Mouse (Mus musculus) MEL (cell line): Measurements from ENCODE around the gene Fam129a. TPM values are rescaled to one million over a fixed set of nuclear protein-coding genes. Genes with fewer than 3 reads are reported as not detected.

ENCODE experiments used
- DNase-seq: peaks from one replicate; pipeline ENCODE4 v3.0.0; 2011; ENCODE audit warnings: low read depth, low spot score
- H3K27ac ChIP-seq: 2 replicates; pipeline ENCODE4 v1.5.1; 2012; ENCODE audit warnings: low read depth, mild to moderate bottlenecking, control low read depth, low read length, moderate library complexity; ENCODE audit not compliant: control insufficient read depth
- H3K27me3 ChIP-seq, 2 experiments: fragments of 150-350 bp in 1 of 2; sonication (generic) in 1 of 2; 2 replicates each; pipeline ENCODE4 v1.6.1; 2012; ENCODE audit warnings: low read length in 2 of 2, mild to moderate bottlenecking in 2 of 2, improper control_type of control experiment in 1 of 2, moderate library complexity in 1 of 2; ENCODE audit not compliant: insufficient read depth in 2 of 2, control insufficient read depth in 1 of 2
- H3K36me3 ChIP-seq, 2 experiments: 2 replicates each; pipeline ENCODE4 v1.6.1; 2012 to 2014; ENCODE audit warnings: low read length in 2 of 2, improper control_type of control experiment in 1 of 2, inconsistent platforms in 1 of 2, mild to moderate bottlenecking in 1 of 2; ENCODE audit not compliant: insufficient read depth in 2 of 2, control insufficient read depth in 1 of 2
- H3K4me1 ChIP-seq, 2 experiments: fragments of 150-350 bp in 1 of 2; sonication (generic) in 1 of 2; 2 replicates each; pipeline ENCODE4 v1.6.1; 2012; ENCODE audit warnings: low read length in 2 of 2, improper control_type of control experiment in 1 of 2, mild to moderate bottlenecking in 1 of 2; ENCODE audit not compliant: insufficient read depth in 2 of 2, control insufficient read depth in 1 of 2
- H3K4me3 ChIP-seq, 2 experiments: fragments of 150-350 bp in 1 of 2; sonication (generic) in 1 of 2; 2 replicates each; pipeline ENCODE4 v1.5.1; 2012; ENCODE audit warnings: low read depth in 2 of 2, low read length in 2 of 2, mild to moderate bottlenecking in 2 of 2, moderate library complexity in 2 of 2, control low read depth in 1 of 2, improper control_type of control experiment in 1 of 2; ENCODE audit not compliant: control insufficient read depth in 1 of 2, insufficient read depth in 1 of 2
- H3K79me2 ChIP-seq: 2 replicates; pipeline ENCODE4 v1.6.1; 2012; ENCODE audit warnings: mild to moderate bottlenecking, low read length, moderate library complexity; ENCODE audit not compliant: control insufficient read depth, poor library complexity, insufficient read depth
- H3K9ac ChIP-seq: 2 replicates; pipeline ENCODE4 v1.6.1; 2012; ENCODE audit warnings: low read depth, mild to moderate bottlenecking, control low read depth, low read length, moderate library complexity; ENCODE audit not compliant: control insufficient read depth, poor library complexity, severe bottlenecking
- H3K9me3 ChIP-seq: fragments of 150-350 bp; sonication (generic); replicated peaks from 2 replicates; pipeline ENCODE4 v1.6.1; 2012; ENCODE audit warnings: mild to moderate bottlenecking, low read length, improper control_type of control experiment, moderate library complexity; ENCODE audit not compliant: insufficient read depth
- BHLHE40 ChIP-seq: IDR thresholded peaks from 2 replicates; pipeline ENCODE4 v1.6.1; 2012; ENCODE audit warnings: low read depth, mild to moderate bottlenecking, inconsistent platforms, low read length, improper control_type of control experiment, borderline replicate concordance
- CTCF ChIP-seq, 3 experiments: IDR thresholded peaks in 2 of 3; conservative IDR thresholded peaks in 1 of 3; 2 replicates each; pipeline ENCODE4 v1.5.1; 2011 to 2012; ENCODE audit warnings: low read length in 3 of 3, low read depth in 2 of 3, mild to moderate bottlenecking in 2 of 3, improper control_type of control experiment in 1 of 3, inconsistent platforms in 1 of 3, mixed read lengths in 1 of 3, moderate library complexity in 1 of 3; ENCODE audit not compliant: control insufficient read depth in 1 of 3, insufficient read depth in 1 of 3, poor library complexity in 1 of 3, severe bottlenecking in 1 of 3
- E2F4 ChIP-seq: IDR thresholded peaks from 2 replicates; pipeline ENCODE4 v1.6.1; 2011; ENCODE audit warnings: low read depth, low read length, improper control_type of control experiment, borderline replicate concordance
- ELF1 ChIP-seq: IDR thresholded peaks from 2 replicates; pipeline ENCODE4 v1.6.1; 2014; ENCODE audit warnings: low read depth, mild to moderate bottlenecking, inconsistent platforms, low read length, improper control_type of control experiment, moderate library complexity
- ETS1 ChIP-seq: IDR thresholded peaks from 2 replicates; pipeline ENCODE4 v1.6.1; 2012; ENCODE audit warnings: low read depth, mild to moderate bottlenecking, inconsistent platforms, low read length, improper control_type of control experiment, moderate library complexity
- GABPA ChIP-seq: IDR thresholded peaks from 2 replicates; pipeline ENCODE4 v1.6.1; 2012; ENCODE audit warnings: low read depth, mild to moderate bottlenecking, inconsistent platforms, low read length, improper control_type of control experiment, moderate library complexity
- MAX ChIP-seq: IDR thresholded peaks from 2 replicates; pipeline ENCODE4 v1.6.1; 2011; ENCODE audit warnings: low read length, improper control_type of control experiment
- MEF2A ChIP-seq: IDR thresholded peaks from 2 replicates; pipeline ENCODE4 v1.6.1; 2014; ENCODE audit warnings: low read depth, mild to moderate bottlenecking, inconsistent platforms, low read length, improper control_type of control experiment; ENCODE audit not compliant: poor library complexity, insufficient replicate concordance, severe bottlenecking; ENCODE audit errors: extremely low read depth
- MYB ChIP-seq: IDR thresholded peaks from 2 replicates; pipeline ENCODE4 v1.6.1; 2011; ENCODE audit warnings: mild to moderate bottlenecking, low read depth, low read length, improper control_type of control experiment
- MYC ChIP-seq: IDR thresholded peaks from 2 replicates; pipeline ENCODE4 v1.6.1; 2011; ENCODE audit warnings: low read depth, mild to moderate bottlenecking, low read length, improper control_type of control experiment, moderate library complexity
- NELFE ChIP-seq: IDR thresholded peaks from 2 replicates; pipeline ENCODE4 v1.6.1; 2011; ENCODE audit warnings: low read depth, low read length, improper control_type of control experiment
- NRF1 ChIP-seq: IDR thresholded peaks from 2 replicates; pipeline ENCODE4 v1.6.1; 2014; ENCODE audit warnings: low read depth, mild to moderate bottlenecking, inconsistent platforms, low read length, improper control_type of control experiment, moderate library complexity; ENCODE audit not compliant: poor library complexity, insufficient read depth, severe bottlenecking
- POLR2AphosphoS2 ChIP-seq: IDR thresholded peaks from 2 replicates; pipeline ENCODE4 v1.6.1; 2011; ENCODE audit warnings: low read length, improper control_type of control experiment
- POLR2AphosphoS5 ChIP-seq: IDR thresholded peaks from 2 replicates; pipeline ENCODE4 v1.6.1; 2012; ENCODE audit warnings: low read depth, borderline replicate concordance, mild to moderate bottlenecking, inconsistent platforms, low read length, moderate library complexity, mixed read lengths
- RAD21 ChIP-seq: IDR thresholded peaks from 2 replicates; pipeline ENCODE4 v1.6.1; 2011; ENCODE audit warnings: mild to moderate bottlenecking, low read depth, low read length, improper control_type of control experiment
- TCF12 ChIP-seq: IDR thresholded peaks from 2 replicates; pipeline ENCODE4 v1.6.1; 2014; ENCODE audit warnings: low read depth, mild to moderate bottlenecking, inconsistent platforms, low read length, improper control_type of control experiment, moderate library complexity
- UBTF ChIP-seq: IDR thresholded peaks from 2 replicates; pipeline ENCODE4 v1.6.1; 2012; ENCODE audit warnings: low read depth, mild to moderate bottlenecking, inconsistent platforms, low read length, improper control_type of control experiment, moderate library complexity, borderline replicate concordance; ENCODE audit not compliant: insufficient read depth
- USF1 ChIP-seq: IDR thresholded peaks from 2 replicates; pipeline ENCODE4 v1.6.1; 2014; ENCODE audit warnings: low read depth, mild to moderate bottlenecking, inconsistent platforms, low read length, improper control_type of control experiment, moderate library complexity
- ZC3H11A ChIP-seq: IDR thresholded peaks from 2 replicates; pipeline ENCODE4 v1.6.1; 2012; ENCODE audit warnings: low read depth, mild to moderate bottlenecking, inconsistent platforms, low read length, improper control_type of control experiment
- ZKSCAN1 ChIP-seq: IDR thresholded peaks from 2 replicates; pipeline ENCODE4 v1.6.1; 2012; ENCODE audit warnings: low read depth, mild to moderate bottlenecking, inconsistent platforms, low read length, improper control_type of control experiment, moderate library complexity
- ZMIZ1 ChIP-seq: IDR thresholded peaks from 2 replicates; pipeline ENCODE4 v1.6.1; 2012; ENCODE audit warnings: low read depth, mild to moderate bottlenecking, inconsistent platforms, low read length, improper control_type of control experiment, moderate library complexity
- ZNF384 ChIP-seq: IDR thresholded peaks from 2 replicates; pipeline ENCODE4 v1.6.1; 2012; ENCODE audit warnings: low read depth, mild to moderate bottlenecking, inconsistent platforms, low read length, improper control_type of control experiment
- polyA plus RNA-seq, 2 experiments: library from polyadenylated mRNA; stranded (reverse) in 1 of 2; unstranded in 1 of 2; fragments of >175 nt in 1 of 2; fragments of >200 nt in 1 of 2; gene quantifications; 2 replicates each; pipeline versions ENCODE4 v1.2.1 to v1.2.4; 2012; ENCODE audit warnings: low replicate concordance in 2 of 2, low read depth in 1 of 2; ENCODE audit not compliant: insufficient read length in 2 of 2, insufficient read depth in 1 of 2, missing spikeins in 1 of 2
- total RNA-seq: library from RNA; depleted of rRNA; stranded (reverse); fragments of 300-350 nt; gene quantifications from 2 replicates; pipeline ENCODE4 v1.2.3, GENCODE M21; 2012

Gene Fam129a
- total and polyA plus RNA-seq, 3 experiments, result 3.1 to 67.5 (median 8.8) TPM

GRCm38 (mm10) chr1:151718575-151718974, 147.6 kb downstream of the Fam129a start:
- Histone ChIP-seq H3K9me3 (no peaks in the 10 kb centered on the region), H3K9ac (no peak overlapping the region), H3K27me3 (no peaks in the 10 kb centered on the region), H3K4me3 (no peak overlapping the region), H3K4me1 (0 out of 4 replicates have a peak, but pooled peaks cover 0 to 2% of the 10 kb centered on the region in 2 experiments), H3K79me2 (no peaks in the 10 kb centered on the region), H3K36me3 (peaks cover 0 to 4% of the 10 kb centered on the region in 2 experiments; a peak in 3 of 4 replicates), H3K27ac (no peak overlapping the region)
- TF ChIP-seq POLR2AphosphoS5 (no peak), MYB (no peak), MEF2A (no peak), ZC3H11A (no peak), MYC (no peak), E2F4 (no peak), BHLHE40 (no peak), MAX (no peak)
- no peak for DNase-seq

- H3K79me2 ChIP-seq, result no peaks in the 10 kb centered on the region
- H3K4me3 ChIP-seq, result no peak overlapping the region
- H3K27ac ChIP-seq, result no peak overlapping the region
- peaks cover 0 to under 1% of the 10 kb centered on the region in 2 experiments; a peak in 2 of 4 replicates for H3K4me1 ChIP-seq
- no peaks in the 10 kb centered on the region for H3K27me3 ChIP-seq
- DNase-seq, result no peak
- TF ChIP-seq ZMIZ1, result no peak
- no peak for TF ChIP-seq ZKSCAN1
- TF ChIP-seq CTCF (IDR thresholded peaks at IDR 0.05 in 2 of 3, conservative IDR thresholded peaks at IDR 0.05 in 1 of 3; ENCODE audit: control insufficient read depth in 1 of 3, insufficient read depth in 1 of 3, low read depth in 2 of 3, low read length in 3 of 3, poor library complexity in 1 of 3, severe bottlenecking in 1 of 3), result no peak
- H3K9ac ChIP-seq, result no peak overlapping the region
- H3K36me3 ChIP-seq, result no peaks in the 10 kb centered on the region; a peak in 2 of 4 replicates
- no peaks in the 10 kb centered on the region for H3K9me3 ChIP-seq
Observed at GRCm38 (mm10) chr1:151719911-151720310, 148.9 kb downstream of the Fam129a start.

DNA sequence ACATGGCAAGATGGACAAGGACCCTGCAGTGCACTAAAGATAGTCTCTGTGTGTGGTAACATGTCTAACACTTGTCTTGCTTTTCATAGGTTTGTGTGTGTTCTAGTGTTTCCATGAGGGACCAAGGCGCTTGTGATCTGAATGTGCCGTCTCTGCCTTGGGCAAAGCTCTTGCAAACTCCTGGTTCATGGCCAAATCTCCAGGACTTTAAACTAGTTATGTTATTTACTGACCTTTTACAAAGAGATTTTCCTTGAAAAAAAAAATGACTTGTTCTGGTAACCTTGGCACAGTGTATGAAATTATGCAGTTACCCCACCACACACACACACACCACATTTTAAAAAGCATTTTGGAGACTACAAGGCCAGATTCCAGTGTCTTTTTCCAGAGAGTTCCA, 149.6 kb downstream of the Fam129a start:
- no peak overlapping the region for H3K27ac ChIP-seq
- no peak overlapping the region for H3K9ac ChIP-seq
- H3K9me3 ChIP-seq, result no peaks in the 10 kb centered on the region
- no peaks in the 10 kb centered on the region for H3K27me3 ChIP-seq
- no peak for DNase-seq
- H3K79me2 ChIP-seq, result no peaks in the 10 kb centered on the region
- TF ChIP-seq ETS1 (no peak), POLR2AphosphoS2 (no peak), UBTF (no peak), ZNF384 (no peak), RAD21 (no peak), GABPA (no peak), TCF12 (no peak), NRF1 (no peak), NELFE (no peak), USF1 (no peak), ELF1 (no peak)
- TF ChIP-seq, all 39 proteins: peak for 0
- Histone ChIP-seq H3K4me1 (peaks cover 3 to 7% of the 10 kb centered on the region in 2 experiments), H3K36me3 (peaks cover 0 to 5% of the 10 kb centered on the region in 2 experiments; a peak in 3 of 4 replicates), H3K4me3 (no peak overlapping the region)
